Mouse (Mus musculus) small intestine, adult 2 months (tissue): ENCODE results near the gene Acbd4. TPM values are rescaled to one million over a fixed set of nuclear protein-coding genes. Genes with fewer than 3 reads are reported as not detected.

ENCODE experiments used
- H3K27ac ChIP-seq: fragments of 200-500 bp; 2 replicates; pipeline ENCODE4 v1.5.1; 2012; ENCODE audit warnings: low read depth, low read length, control low read depth, inconsistent platforms; ENCODE audit not compliant: insufficient read depth
- H3K27me3 ChIP-seq: fragments of 200-500 bp; 2 replicates; pipeline ENCODE4 v1.6.1; 2012; ENCODE audit warnings: mild to moderate bottlenecking, moderate library complexity, low read length, inconsistent platforms; ENCODE audit not compliant: control insufficient read depth, insufficient read depth
- H3K36me3 ChIP-seq: fragments of 200-500 bp; 2 replicates; pipeline ENCODE4 v1.6.1; 2012; ENCODE audit warnings: mild to moderate bottlenecking, low read length, control low read depth, inconsistent platforms; ENCODE audit not compliant: control insufficient read depth, insufficient read depth
- H3K4me1 ChIP-seq: fragments of 200-500 bp; 2 replicates; pipeline ENCODE4 v1.6.1; 2012; ENCODE audit warnings: low read length, inconsistent platforms, mixed read lengths; ENCODE audit not compliant: control insufficient read depth, insufficient read depth, insufficient read length
- H3K4me3 ChIP-seq: fragments of 200-500 bp; 2 replicates; pipeline ENCODE4 v1.5.1; 2012; ENCODE audit warnings: low read depth, mild to moderate bottlenecking, control low read depth, inconsistent platforms, low read length, moderate library complexity
- CTCF ChIP-seq: fragments of 200-500 bp; IDR thresholded peaks from 2 replicates; pipeline ENCODE4 v1.5.1; 2012; ENCODE audit warnings: low read depth, mild to moderate bottlenecking, control low read depth, inconsistent platforms, low read length, moderate library complexity, mixed read lengths; ENCODE audit not compliant: insufficient replicate concordance, insufficient read length; ENCODE audit errors: extremely low read depth
- POLR2A ChIP-seq: fragments of 200-500 bp; IDR thresholded peaks from 2 replicates; pipeline ENCODE4 v1.6.1; 2012; ENCODE audit warnings: low read depth, mild to moderate bottlenecking, control low read depth, inconsistent platforms, low read length, moderate library complexity
- WGBS: fragments of 180-500 bp; shearing (Covaris S2); methylation state at CpG from one replicate; pipeline ENCODE4 v1.1.7; 2018; 5-methylcytosine and 5-hydroxymethylcytosine counted together
- polyA plus RNA-seq: library from polyadenylated mRNA; depleted of rRNA; stranded (reverse); fragments of >200 nt; gene quantifications from 2 replicates; pipeline ENCODE4 v1.2.3, GENCODE M21; 2012

Gene Acbd4
- polyA plus RNA-seq, 1 experiment: 234 TPM

DNA sequence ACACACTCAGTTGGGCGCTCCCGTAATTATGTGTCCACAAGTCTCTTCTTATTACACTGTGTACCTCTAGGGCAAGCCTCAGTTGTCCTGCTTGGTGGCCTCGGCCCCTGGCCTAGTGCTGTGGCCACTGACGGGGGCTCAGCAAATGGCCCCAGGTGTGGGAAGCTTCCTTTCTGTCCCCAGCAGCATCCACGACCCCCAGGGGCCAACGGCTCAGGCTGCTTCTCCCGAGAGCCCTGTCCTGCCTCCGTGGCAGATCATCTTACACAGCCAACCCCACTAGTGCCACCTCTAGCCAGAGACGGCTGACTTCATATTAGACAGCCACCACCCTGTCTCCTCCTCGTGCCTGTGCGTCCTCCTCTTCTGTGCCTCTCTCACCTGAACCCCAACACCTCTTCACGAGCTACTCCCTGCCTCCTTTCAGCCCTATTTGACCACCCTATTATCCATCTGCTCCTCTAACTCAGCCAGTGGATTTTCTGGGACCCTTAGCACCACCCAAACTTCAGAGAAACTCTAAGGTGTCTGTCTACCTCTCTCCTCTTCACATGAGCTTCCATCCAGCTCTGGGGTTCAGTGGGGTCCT lies 2.0 kb upstream of the Acbd4 start:
- TF ChIP-seq POLR2A (no peak), CTCF (no peak)
- WGBS: 80% methylated on average over 12 of the region's 12 CpGs

DNA sequence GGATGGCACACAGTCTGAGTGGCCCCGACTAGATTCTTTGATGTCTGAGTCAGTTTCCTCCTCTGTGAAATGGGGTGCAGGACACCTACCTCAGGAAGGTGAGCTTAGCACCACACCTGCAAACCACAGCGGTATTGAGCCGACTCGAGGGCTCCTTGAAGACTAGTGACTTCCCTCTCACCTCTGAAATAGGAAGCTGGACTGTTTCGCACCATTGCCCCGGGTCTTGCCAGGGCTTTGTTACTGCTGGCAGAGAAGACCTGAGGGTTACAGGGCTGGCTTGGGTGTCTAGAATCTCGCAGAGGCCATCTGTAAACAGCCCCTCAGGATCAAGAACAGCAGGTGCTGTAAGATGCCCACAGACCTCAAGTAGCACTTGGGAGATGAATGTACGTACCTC lies 1.1 kb upstream of the Acbd4 start:
- peaks cover 18% of the 10 kb centered on the region for H3K4me1 ChIP-seq
- no peaks in the 10 kb centered on the region for H3K27me3 ChIP-seq
- H3K27ac ChIP-seq: no peak overlapping the region
- H3K36me3 ChIP-seq: 0 out of 2 replicates have a peak, but pooled peaks cover 2% of the 10 kb centered on the region
- 70% methylated on average over 8 of the region's 8 CpGs for WGBS
- H3K4me3 ChIP-seq: no peak overlapping the region
- TF ChIP-seq POLR2A: no peak

More for the DNA sequence above, 2.0 kb upstream of the Acbd4 start:
- H3K27me3 ChIP-seq: no peaks in the 10 kb centered on the region
- peaks cover 21% of the 10 kb centered on the region for H3K4me1 ChIP-seq
- H3K4me3 ChIP-seq: no peak overlapping the region
- no peak overlapping the region for H3K27ac ChIP-seq
- no peaks in the 10 kb centered on the region for H3K36me3 ChIP-seq

DNA sequence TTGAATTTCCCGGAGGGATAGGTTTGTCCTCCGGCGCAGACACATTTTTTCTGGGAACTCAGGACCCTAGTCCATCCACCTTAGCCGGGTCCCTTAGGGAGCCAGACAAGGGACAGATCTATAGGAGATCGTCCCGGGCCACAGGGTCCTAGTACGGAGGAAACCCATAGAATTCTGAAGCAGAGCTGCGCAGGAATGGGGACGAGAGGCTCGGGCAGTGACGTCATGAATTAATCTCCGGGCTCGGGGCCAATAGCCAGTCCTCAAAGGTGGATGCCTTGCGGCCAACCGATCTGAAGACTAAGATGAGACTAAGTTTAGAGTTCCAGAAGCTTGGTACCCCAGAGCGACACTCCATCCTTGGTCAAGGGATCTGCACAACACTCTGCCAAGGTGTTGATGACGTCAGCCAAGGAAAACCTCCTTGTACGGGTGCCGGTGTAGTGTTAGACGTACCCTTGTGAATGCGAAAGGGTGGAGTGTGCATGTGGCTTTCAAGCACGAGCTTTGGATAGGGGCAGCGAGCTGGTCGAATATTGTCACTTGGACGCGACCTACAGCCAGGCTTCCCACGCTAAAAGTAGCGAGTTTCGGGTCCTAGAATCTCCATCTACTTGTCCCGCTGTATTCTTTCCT lies 502 bp downstream of the Acbd4 start:
- Histone ChIP-seq H3K27ac (peak overlapping the region; percentile 48), H3K27me3 (no peaks in the 10 kb centered on the region), H3K4me3 (peak overlapping the region; percentile 78), H3K36me3 (peaks cover 17% of the 10 kb centered on the region), H3K4me1 (peaks cover 26% of the 10 kb centered on the region)
- TF ChIP-seq POLR2A (no peak), CTCF (no peak)
- WGBS: 2% methylated on average over 30 of the region's 30 CpGs

DNA sequence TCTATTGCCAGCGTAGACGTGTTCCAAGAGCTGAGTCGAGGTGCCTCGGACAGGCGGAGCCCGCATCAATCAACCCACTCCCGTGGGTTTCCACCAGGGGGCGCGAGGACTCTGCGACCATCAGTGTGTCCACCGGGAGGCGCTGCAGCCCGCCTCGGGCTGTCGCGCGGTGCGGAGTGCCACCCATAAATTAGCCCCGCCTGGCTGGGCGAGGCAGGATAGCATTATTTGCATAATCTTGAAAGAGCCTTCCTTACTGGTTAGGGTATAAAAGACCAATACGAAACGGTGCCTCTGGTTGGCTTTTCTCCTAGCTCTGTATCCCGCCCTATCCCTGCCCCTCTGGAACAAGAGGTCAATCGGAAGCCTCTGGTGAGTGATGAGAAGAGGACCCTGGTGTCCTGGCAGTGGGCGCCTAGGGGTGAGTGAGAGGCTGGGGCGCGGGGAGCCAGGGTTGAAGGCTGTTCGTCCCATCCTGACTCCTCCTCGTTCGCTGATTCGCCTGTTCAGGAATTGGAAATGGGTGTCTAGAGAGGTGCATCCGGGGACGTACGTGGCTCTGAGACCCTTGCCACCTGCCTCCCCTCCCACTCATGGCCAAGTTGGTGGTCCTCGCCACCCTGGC lies 1.4 kb downstream of the Acbd4 start:
- peaks cover 18% of the 10 kb centered on the region for H3K36me3 ChIP-seq
- H3K27ac ChIP-seq: peak overlapping the region; percentile 92
- no peaks in the 10 kb centered on the region for H3K27me3 ChIP-seq
- peaks cover 20% of the 10 kb centered on the region for H3K4me1 ChIP-seq
- peak overlapping the region; percentile 85 for H3K4me3 ChIP-seq
- under 1% methylated on average over 35 of the region's 35 CpGs for WGBS
- TF ChIP-seq POLR2A (peak; percentile 78; the same call in 1 of the 2 replicates), CTCF (peak; percentile 100)

DNA sequence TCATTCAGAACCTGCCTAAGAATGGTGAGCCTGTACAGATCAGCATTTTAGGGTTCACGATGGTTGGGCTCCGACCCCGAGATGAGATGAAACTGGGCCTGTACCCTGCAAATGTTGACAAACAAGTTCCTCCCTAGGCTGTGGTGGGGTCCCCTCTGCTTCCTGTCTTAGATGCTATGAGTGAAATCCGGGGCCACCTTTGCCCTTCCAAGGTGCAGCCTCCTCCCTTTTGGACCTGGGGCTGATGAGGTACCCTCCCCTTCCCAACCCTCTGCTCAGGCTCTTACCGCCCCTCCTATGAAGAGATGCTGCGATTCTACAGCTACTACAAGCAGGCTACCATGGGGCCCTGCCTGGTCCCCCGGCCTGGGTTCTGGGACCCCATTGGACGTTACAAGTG lies 2.1 kb downstream of the Acbd4 start:
- Histone ChIP-seq H3K27me3 (no peaks in the 10 kb centered on the region), H3K4me3 (peak overlapping the region; percentile 85), H3K4me1 (peaks cover 20% of the 10 kb centered on the region), H3K36me3 (peaks cover 21% of the 10 kb centered on the region), H3K27ac (peak overlapping the region; percentile 92)
- 38% methylated on average over 8 of the region's 8 CpGs for WGBS
- TF ChIP-seq CTCF (no peak), POLR2A (peak; percentile 21; the same call in 1 of the 2 replicates)

DNA sequence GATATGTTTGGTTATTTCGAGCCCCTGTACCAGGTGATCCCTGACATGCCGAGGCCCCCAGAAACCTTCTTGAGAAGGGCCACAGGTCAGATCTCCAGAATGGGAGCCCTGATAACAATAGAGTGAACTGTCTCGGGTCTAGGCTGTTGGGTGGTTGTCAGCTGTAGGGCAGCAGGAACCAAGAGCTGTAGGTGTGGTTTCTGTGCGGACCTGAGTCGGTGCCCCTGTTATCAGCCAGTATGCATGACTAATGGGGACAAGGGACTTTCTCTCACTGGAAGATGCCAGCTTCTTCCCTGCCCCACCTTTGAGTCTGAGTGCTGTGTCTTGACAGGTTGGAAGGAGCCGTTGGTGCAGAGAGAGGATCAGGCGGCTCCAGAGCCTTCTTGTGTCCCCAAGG lies 3.0 kb downstream of the Acbd4 start:
- Histone ChIP-seq H3K27me3 (no peaks in the 10 kb centered on the region), H3K27ac (peak overlapping the region; percentile 98), H3K4me1 (peaks cover 20% of the 10 kb centered on the region), H3K36me3 (peaks cover 25% of the 10 kb centered on the region), H3K4me3 (peak overlapping the region; percentile 85)
- no peak for TF ChIP-seq CTCF
- peak; percentile 57; the same call in 1 of the 2 replicates for TF ChIP-seq POLR2A
- 26% methylated on average over 7 of the region's 7 CpGs for WGBS

DNA sequence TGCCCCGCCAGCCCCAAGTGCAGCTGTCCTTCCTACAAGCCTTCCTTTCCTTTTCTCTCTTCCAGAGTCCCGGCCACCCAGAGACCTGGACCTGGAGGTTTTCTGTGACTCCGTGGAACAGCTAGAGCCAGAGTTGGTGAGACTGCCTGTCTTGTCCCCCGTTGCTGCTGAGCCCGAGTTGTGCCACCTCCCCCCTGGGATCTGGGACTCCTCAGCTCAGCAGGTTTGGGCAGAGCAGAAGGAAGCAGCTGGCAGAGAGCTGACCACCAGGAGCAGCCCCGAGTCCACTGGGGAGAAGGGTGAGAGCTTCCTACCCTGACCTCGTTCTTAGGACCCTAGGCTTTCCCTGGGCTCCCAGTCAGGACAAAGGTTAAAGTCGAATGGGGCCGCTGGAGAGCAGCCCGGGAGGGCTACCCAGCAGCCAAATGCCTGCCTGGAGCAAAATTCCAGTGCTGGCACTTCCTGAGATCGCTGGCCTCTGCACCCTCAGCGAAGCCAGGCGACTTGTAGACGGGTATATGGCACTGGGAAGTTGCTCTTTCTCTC lies 3.8 kb downstream of the Acbd4 start:
- TF ChIP-seq CTCF: no peak
- no peak; the same call in 1 of the 2 replicates for TF ChIP-seq POLR2A
- peak overlapping the region; percentile 98 for H3K27ac ChIP-seq
- WGBS: 29% methylated on average over 14 of the region's 14 CpGs
- H3K27me3 ChIP-seq: no peaks in the 10 kb centered on the region
- H3K36me3 ChIP-seq: peaks cover 25% of the 10 kb centered on the region
- peak overlapping the region; percentile 63 for H3K4me3 ChIP-seq
- peaks cover 20% of the 10 kb centered on the region for H3K4me1 ChIP-seq
